Mouse (Mus musculus) kidney, adult 18-20 months (tissue): ENCODE data around the gene Exoc4.

ENCODE experiments used
- DNase-seq: peaks from one replicate; pipeline ENCODE4 v3.0.0; 2021

Gene Exoc4

DNA sequence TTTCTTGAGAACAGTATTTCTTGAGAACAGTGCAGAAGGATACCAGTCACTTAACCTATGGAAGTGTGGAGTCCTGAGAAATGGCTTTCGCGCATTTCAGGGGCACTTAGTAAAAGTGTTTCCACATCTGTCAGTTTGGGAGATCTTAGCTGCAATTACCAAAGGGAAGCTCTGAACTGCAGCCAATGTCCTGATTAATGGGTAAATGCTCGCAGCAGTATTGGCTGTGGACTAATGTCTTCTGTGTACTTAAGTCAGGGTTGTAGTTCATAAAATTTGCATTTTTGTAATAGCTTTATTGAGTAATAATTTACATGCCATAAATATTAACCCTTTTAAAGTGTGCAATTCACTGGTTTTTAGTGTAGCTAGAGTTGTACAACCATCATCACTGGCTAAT is 709.4 kb downstream of the Exoc4 start:
- no peak for DNase-seq

DNA sequence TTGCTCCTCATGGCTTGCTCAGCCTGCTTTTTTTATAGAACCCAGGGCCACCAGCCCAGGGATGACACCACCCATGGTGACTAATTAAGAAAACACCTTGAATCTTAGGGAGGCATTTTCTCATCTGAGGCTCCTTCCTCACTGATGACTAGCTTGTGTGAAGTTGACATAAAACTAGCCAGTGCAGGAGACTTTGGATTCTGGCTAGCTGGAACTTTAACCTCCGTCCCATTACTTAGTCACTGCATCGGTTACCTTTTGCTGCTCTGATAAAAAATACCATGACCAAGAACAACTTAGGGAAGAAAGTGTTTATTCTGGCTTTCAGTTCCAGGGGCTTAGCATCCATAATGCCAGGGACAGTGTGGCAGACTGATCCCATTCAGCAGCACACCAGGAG is 711.9 kb downstream of the Exoc4 start:
- DNase-seq = no peak

GRCm38 (mm10) chr6:33963092-33963491 is 714.2 kb downstream of the Exoc4 start:
- no peak for DNase-seq

DNA sequence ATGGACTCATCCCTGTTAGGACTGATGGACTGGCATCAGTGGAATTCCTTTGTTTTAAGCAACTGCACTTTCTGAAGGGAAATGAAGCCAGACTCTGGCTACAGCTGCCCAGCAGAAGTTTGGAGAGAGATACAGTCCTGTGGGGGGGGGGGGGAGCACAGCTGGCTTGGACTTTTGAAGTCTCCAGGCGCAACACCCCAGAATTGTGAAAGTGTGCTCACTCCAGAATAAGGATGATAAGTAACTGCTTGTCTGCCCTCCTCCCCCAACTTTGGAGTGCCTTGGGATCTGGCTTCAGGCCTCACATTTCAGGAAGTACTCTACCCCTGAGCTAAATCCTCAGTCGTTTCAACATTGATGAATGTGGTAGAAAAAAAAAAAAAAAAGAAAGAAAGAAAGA is 716.7 kb downstream of the Exoc4 start:
- DNase-seq = no peak

DNA sequence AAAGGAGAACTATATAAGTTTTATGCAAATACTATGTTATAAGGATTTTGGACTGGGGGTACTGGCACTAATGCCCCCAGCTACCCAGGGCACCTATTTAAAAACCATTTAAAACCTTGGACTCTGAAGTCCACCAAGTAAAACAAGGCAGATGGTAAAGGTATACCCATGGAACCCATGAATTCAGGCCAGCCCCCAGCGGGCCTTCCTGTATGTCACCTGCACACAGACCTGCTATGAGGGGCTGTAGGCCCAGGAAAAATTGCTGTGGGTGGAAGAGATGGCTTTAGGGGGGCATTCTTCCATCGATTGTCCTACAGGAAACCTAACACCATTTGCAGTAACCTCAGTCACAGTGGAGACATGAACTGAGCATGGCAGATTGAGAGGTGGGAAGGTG is 719.9 kb downstream of the Exoc4 start:
- no peak for DNase-seq

DNA sequence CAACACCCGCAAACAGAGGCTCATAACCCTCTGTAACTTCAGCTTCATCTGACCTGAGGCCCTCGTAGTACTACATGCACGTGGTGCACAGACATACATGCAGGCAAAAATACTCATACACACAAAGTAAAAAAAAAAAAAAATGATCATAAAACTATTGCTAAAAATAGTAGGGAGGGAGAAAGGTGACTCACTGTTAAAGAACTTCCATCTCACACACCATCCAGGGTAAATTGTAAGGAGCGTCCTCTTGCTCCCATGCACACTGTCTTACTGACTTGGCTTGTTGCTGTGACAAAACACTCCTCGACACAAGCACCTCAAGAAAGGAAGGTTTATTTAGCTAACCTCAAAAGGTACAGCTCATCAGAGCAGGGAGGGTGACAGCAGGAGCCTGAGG is 723.9 kb downstream of the Exoc4 start:
- no peak for DNase-seq

- no peak for DNase-seq
These were observed 727.7 kb downstream of the Exoc4 start for GRCm38 (mm10) chr6:33976576-33976975.

DNA sequence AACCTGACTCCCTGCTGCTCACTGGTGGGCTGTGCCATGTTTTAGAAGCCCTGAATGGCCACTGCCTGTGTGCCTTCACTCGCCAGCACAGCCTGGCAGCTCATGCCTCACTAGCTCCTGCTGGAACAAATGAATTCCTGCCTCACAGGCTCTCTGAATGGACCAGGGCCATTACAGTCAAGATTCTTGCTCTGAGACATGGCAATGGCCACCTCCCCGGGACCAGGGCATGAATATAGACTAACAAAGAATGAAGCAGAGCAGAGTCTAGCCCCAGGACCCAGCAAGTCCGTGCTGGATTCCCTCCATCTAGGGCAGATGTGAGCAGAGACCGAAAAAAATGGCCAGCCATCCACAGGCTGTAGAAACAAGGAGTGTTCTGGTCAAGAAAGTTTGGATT is 728.6 kb downstream of the Exoc4 start:
- DNase-seq = no peak

DNA sequence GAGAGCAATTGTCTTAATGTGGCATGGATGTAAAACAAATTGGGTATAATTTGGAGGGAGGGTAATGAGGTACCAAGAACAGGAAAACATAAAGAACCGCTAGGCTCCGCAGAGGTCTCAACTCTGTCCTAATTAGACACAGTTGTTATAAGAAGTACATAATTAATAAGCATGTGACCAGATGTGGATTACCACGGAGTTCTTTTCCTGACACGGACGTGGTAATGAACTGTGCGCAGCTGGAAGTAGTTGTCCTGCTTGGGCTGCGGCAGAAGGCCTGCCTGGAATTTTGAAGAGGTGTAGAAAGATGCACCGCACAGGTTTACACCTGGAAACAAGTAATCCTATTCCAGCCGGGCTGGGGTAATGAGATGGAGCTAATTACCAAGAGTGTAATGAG is 729.0 kb downstream of the Exoc4 start:
- DNase-seq = no peak

DNA sequence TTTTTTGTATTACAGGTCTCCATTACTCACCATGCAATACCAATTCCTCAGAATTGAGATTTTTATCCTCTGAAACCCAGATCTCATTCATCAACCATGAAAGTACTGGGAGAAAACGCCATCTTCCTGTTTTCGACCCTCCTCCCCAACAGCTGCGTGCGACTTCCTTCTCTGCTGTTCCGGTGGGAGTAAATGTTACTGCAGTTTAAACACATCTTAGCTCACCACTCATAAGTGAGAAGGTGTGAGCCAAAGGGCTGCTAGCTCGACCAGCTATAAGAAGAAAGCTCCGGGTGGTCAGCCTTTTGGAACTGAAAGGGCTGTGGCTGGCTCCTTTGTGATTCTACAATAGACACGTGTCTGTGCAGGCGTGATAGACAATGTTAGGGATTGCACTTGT is 733.8 kb downstream of the Exoc4 start:
- DNase-seq = no peak

DNA sequence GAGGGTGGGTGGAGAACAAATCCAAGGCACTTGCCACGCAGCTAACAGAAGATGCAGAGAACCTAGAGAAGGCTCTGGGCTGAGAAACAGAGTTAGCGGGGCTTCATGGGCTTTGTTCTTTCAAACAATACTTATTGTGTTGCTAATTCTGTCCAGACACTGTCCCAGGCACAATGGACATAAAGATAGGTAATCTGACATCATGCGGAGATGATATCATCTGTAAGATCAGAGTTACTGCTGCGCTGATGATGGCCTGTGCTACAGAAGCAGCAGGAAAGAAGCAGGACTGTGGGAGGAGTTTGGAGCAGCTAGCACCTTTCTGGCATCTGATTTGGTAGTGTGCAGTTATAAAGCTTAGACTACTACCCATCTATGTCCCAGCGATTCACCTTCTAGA is 738.2 kb downstream of the Exoc4 start:
- DNase-seq = no peak

DNA sequence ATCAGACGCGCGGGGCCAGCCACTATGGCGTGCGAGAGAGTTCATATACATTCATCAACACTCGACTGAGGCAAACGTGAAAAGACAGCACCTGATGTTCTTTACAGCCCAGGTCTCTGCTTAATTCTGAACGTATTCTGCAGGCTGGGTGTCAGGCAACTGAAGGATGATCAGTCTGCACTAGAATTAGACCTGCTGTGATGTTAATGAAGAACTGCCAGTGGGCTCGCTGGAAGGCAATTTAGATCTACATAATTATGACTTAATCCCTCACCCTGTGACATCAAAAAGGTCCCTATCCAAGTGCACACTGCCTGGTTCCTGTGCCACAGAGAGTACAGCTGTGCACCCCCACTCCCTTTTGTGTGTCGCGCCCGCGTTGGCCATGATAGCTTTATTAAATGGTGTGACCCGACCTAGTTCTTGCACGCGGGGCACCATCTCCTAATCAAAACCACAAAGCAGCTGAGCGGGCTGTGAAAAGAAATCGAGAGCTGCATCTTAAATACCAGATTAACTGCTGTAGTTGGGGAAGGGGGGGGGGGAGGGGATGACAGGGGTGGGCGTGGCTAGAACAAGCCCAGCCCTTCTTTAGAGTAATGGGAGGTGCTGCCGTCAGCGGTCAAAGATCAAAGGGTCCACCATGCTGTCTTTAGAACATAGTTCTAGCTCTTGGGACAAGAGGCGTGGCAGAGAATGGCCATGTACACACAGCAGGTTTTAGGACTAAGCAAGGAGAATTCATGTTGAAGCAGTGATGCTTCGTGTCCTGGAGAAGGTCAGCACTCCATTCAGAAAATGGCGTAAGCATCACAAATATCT is 743.5 kb downstream of the Exoc4 start:
- DNase-seq = no peak

- DNase-seq = no peak
These were observed 745.0 kb downstream of the Exoc4 start for GRCm38 (mm10) chr6:33993842-33994241.

GRCm38 (mm10) chr6:33998590-33998989 is 749.7 kb downstream of the Exoc4 start:
- DNase-seq = no peak

DNA sequence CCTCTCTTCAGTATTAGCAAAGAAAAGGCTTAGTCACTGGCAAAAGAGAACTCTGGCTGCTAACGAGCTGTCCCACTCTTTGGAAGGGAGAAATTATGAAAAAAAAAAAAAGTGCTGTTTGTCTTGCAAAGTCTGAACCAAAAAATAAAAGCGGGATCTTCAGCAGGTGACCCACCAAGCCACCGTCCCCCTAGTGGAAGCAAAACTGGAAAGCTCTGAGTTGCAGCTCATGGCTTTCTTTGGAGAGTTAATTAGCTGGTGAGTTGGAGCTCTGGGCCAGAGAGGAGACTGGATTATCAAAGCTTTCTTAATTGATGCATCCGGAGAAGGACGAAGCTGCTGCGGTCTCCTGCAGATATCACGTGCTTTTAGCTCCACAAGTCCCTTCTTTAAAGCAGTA is 750.6 kb downstream of the Exoc4 start:
- no peak for DNase-seq

GRCm38 (mm10) chr6:34000644-34001043 is 751.8 kb downstream of the Exoc4 start:
- DNase-seq = no peak

DNA sequence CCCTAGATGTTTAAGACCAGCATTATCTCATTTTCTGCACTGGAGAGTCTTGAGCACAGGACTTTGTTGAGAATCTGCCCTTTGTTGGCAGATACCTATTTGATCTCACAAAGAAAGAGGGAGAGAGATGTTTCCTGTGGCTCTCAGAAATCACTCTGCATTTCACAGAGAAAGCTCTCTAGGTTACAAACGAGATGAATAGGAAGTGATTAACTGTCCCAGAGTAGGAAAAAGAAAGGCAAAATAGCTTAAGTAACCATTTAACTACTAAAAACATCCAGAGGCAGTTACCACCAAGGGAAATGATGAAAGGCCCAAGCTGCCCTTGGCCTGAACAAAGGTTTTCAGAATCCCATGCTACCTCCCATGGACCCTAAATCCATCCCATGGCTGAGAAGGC is 754.1 kb downstream of the Exoc4 start:
- no peak for DNase-seq

DNA sequence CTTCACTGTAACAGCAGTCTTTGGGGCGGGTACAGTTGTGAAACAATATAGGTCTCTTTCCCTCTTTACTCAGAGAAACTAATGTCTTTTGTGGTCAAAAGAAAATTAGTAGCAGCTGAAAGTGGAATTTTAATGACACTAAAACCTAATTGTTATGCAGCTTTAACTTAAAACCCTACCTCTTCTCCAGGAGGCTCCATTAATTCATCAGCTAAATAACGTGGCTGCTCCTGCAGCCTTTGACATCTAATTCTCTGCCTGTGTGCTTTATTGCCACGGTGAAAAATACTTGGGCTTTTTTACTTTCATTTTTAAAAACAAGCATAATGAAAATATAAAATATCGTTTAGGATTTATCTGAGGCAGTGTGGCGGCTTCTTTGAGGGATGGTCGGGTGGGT is 764.6 kb downstream of the Exoc4 start:
- no peak for DNase-seq
